Mouse (Mus musculus): ENCODE measurements around the gene Alg9. TPM values are rescaled to one million over a fixed set of nuclear protein-coding genes. Genes with fewer than 3 reads are reported as not detected.

The Alg9 gene
- polyA plus RNA-seq, 1 experiment from 2014 or later, result 34.1 TPM

- WGBS, result 92% methylated on average over 18 of the region's 18 CpGs
- H3K36me3 ChIP-seq, result peaks cover 71% of the 10 kb centered on the region
These were observed 86.5 kb downstream of the Alg9 start for GRCm38 (mm10) chr9:50861119-50861839.

GRCm38 (mm10) chr9:50863824-50864223 is 89.0 kb downstream of the Alg9 start:
- Histone ChIP-seq H3K4me3 (no peak overlapping the region), H3K36me3 (peaks cover 94% of the 10 kb centered on the region), H3K9ac (no peak overlapping the region), H3K27ac (no peak overlapping the region), H3K9me3 (no peaks in the 10 kb centered on the region), H3K27me3 (no peaks in the 10 kb centered on the region), H3K4me1 (no peaks in the 10 kb centered on the region), H3K4me2 (replicated peaks) (no peak overlapping the region)
- 90% methylated on average over 4 of the region's 4 CpGs for WGBS
- ATAC-seq (ENCODE audit: low FRiP score, low read depth), result no peak

More at GRCm38 (mm10) chr9:50861119-50861839, 86.5 kb downstream of the Alg9 start:
- Histone ChIP-seq H3K4me2 (replicated peaks) (no peak overlapping the region), H3K4me3 (no peak overlapping the region), H3K9me3 (no peaks in the 10 kb centered on the region), H3K27ac (no peak overlapping the region), H3K27me3 (no peaks in the 10 kb centered on the region), H3K9ac (no peak overlapping the region), H3K4me1 (peaks cover 8% of the 10 kb centered on the region)
- no peak for ATAC-seq (ENCODE audit: low FRiP score, low read depth)

- Histone ChIP-seq H3K36me3 (peaks cover 89% of the 10 kb centered on the region), H3K27ac (no peak overlapping the region), H3K9ac (no peak overlapping the region), H3K4me2 (replicated peaks) (no peak overlapping the region), H3K4me1 (no peaks in the 10 kb centered on the region), H3K27me3 (no peaks in the 10 kb centered on the region), H3K4me3 (no peak overlapping the region), H3K9me3 (no peaks in the 10 kb centered on the region)
- WGBS, result 81% methylated on average over 5 of the region's 5 CpGs
- no peak for ATAC-seq (ENCODE audit: low FRiP score, low read depth)
These were observed 90.1 kb downstream of the Alg9 start for GRCm38 (mm10) chr9:50864877-50865276.

GRCm38 (mm10) chr9:50865803-50866202 is 91.0 kb downstream of the Alg9 start:
- Histone ChIP-seq H3K27ac (no peak overlapping the region), H3K4me2 (replicated peaks) (no peak overlapping the region), H3K36me3 (peaks cover 89% of the 10 kb centered on the region), H3K9me3 (no peaks in the 10 kb centered on the region), H3K27me3 (no peaks in the 10 kb centered on the region), H3K4me1 (no peaks in the 10 kb centered on the region), H3K9ac (no peak overlapping the region), H3K4me3 (no peak overlapping the region)
- 82% methylated on average over 8 of the region's 8 CpGs for WGBS
- no peak for ATAC-seq (ENCODE audit: low FRiP score, low read depth)

- H3K4me1 ChIP-seq, result no peaks in the 10 kb centered on the region
- no peak overlapping the region for H3K4me3 ChIP-seq
- no peak for ATAC-seq (ENCODE audit: low FRiP score, low read depth)
- 93% methylated on average over 6 of the region's 6 CpGs for WGBS
- no peaks in the 10 kb centered on the region for H3K9me3 ChIP-seq
- H3K9ac ChIP-seq, result no peak overlapping the region
- H3K27me3 ChIP-seq, result no peaks in the 10 kb centered on the region
- no peak overlapping the region for H3K27ac ChIP-seq
- H3K36me3 ChIP-seq, result peaks cover 82% of the 10 kb centered on the region
- no peak overlapping the region for H3K4me2 ChIP-seq (replicated peaks)
These were observed 92.2 kb downstream of the Alg9 start for GRCm38 (mm10) chr9:50867015-50867414.

GRCm38 (mm10) chr9:50868182-50868581 is 93.4 kb downstream of the Alg9 start:
- no peak overlapping the region for H3K9ac ChIP-seq
- H3K4me3 ChIP-seq, result no peak overlapping the region
- H3K4me1 ChIP-seq, result no peaks in the 10 kb centered on the region
- no peak for ATAC-seq (ENCODE audit: low FRiP score, low read depth)
- H3K9me3 ChIP-seq, result no peaks in the 10 kb centered on the region
- no peaks in the 10 kb centered on the region for H3K27me3 ChIP-seq
- WGBS, result 81% methylated on average over 2 of the region's 2 CpGs
- no peak overlapping the region for H3K4me2 ChIP-seq (replicated peaks)
- no peak overlapping the region for H3K27ac ChIP-seq
- H3K36me3 ChIP-seq, result peaks cover 81% of the 10 kb centered on the region

- H3K4me2 ChIP-seq (replicated peaks), result no peak overlapping the region
- no peak overlapping the region for H3K9ac ChIP-seq
- H3K27ac ChIP-seq, result no peak overlapping the region
- no peaks in the 10 kb centered on the region for H3K27me3 ChIP-seq
- peaks cover 87% of the 10 kb centered on the region for H3K36me3 ChIP-seq
- H3K9me3 ChIP-seq, result no peaks in the 10 kb centered on the region
- H3K4me1 ChIP-seq, result no peaks in the 10 kb centered on the region
- H3K4me3 ChIP-seq, result no peak overlapping the region
- 88% methylated on average over 9 of the region's 9 CpGs for WGBS
- ATAC-seq (ENCODE audit: low FRiP score, low read depth), result no peak
These were observed 98.4 kb downstream of the Alg9 start for GRCm38 (mm10) chr9:50873210-50873609.

- H3K4me2 ChIP-seq (replicated peaks), result no peak overlapping the region
- ATAC-seq (ENCODE audit: low FRiP score, low read depth), result no peak
- no peak overlapping the region for H3K4me3 ChIP-seq
- no peaks in the 10 kb centered on the region for H3K4me1 ChIP-seq
- peaks cover 85% of the 10 kb centered on the region for H3K36me3 ChIP-seq
- no peak overlapping the region for H3K27ac ChIP-seq
- 92% methylated on average over 6 of the region's 6 CpGs for WGBS
- no peaks in the 10 kb centered on the region for H3K27me3 ChIP-seq
- H3K9me3 ChIP-seq, result no peaks in the 10 kb centered on the region
- no peak overlapping the region for H3K9ac ChIP-seq
These were observed 99.2 kb downstream of the Alg9 start for GRCm38 (mm10) chr9:50874031-50874430.

- H3K4me1 ChIP-seq, result no peaks in the 10 kb centered on the region
- H3K27ac ChIP-seq, result no peak overlapping the region
- no peaks in the 10 kb centered on the region for H3K9me3 ChIP-seq
- no peak overlapping the region for H3K4me3 ChIP-seq
- ATAC-seq (ENCODE audit: low FRiP score, low read depth), result no peak
- peaks cover 90% of the 10 kb centered on the region for H3K36me3 ChIP-seq
- H3K9ac ChIP-seq, result no peak overlapping the region
- WGBS, result 97% methylated on average over 4 of the region's 4 CpGs
- no peak overlapping the region for H3K4me2 ChIP-seq (replicated peaks)
- H3K27me3 ChIP-seq, result no peaks in the 10 kb centered on the region
These were observed 100.7 kb downstream of the Alg9 start for GRCm38 (mm10) chr9:50875470-50875869.

- H3K27me3 ChIP-seq, result no peaks in the 10 kb centered on the region
- H3K4me1 ChIP-seq, result no peaks in the 10 kb centered on the region
- no peak overlapping the region for H3K4me3 ChIP-seq
- H3K9ac ChIP-seq, result no peak overlapping the region
- 87% methylated on average over 3 of the region's 3 CpGs for WGBS
- no peak overlapping the region for H3K27ac ChIP-seq
- H3K36me3 ChIP-seq, result peaks cover 86% of the 10 kb centered on the region
- H3K9me3 ChIP-seq, result no peaks in the 10 kb centered on the region
- H3K4me2 ChIP-seq (replicated peaks), result no peak overlapping the region
- no peak for ATAC-seq (ENCODE audit: low FRiP score, low read depth)
These were observed 101.5 kb downstream of the Alg9 start for GRCm38 (mm10) chr9:50876287-50876686.

GRCm38 (mm10) chr9:50877431-50877830 is 102.6 kb downstream of the Alg9 start:
- Histone ChIP-seq H3K9ac (no peak overlapping the region), H3K27ac (no peak overlapping the region), H3K9me3 (no peaks in the 10 kb centered on the region), H3K27me3 (no peaks in the 10 kb centered on the region), H3K4me1 (no peaks in the 10 kb centered on the region), H3K36me3 (peaks cover 89% of the 10 kb centered on the region), H3K4me3 (no peak overlapping the region), H3K4me2 (replicated peaks) (no peak overlapping the region)
- ATAC-seq (ENCODE audit: low FRiP score, low read depth), result no peak
- WGBS, result 79% methylated on average over 3 of the region's 3 CpGs

GRCm38 (mm10) chr9:50882183-50882582 is 107.4 kb downstream of the Alg9 start:
- Histone ChIP-seq H3K36me3 (peaks cover 58% of the 10 kb centered on the region), H3K27ac (no peak overlapping the region), H3K9me3 (no peaks in the 10 kb centered on the region), H3K4me3 (no peak overlapping the region), H3K4me1 (peaks cover 34% of the 10 kb centered on the region), H3K9ac (no peak overlapping the region), H3K4me2 (replicated peaks) (no peak overlapping the region), H3K27me3 (no peaks in the 10 kb centered on the region)
- no peak for ATAC-seq (ENCODE audit: low FRiP score, low read depth)
- WGBS, result 92% methylated on average over 2 of the region's 2 CpGs

- WGBS, result 72% methylated on average over 8 of the region's 8 CpGs
- no peaks in the 10 kb centered on the region for H3K27me3 ChIP-seq
- H3K9me3 ChIP-seq, result no peaks in the 10 kb centered on the region
- peak overlapping the region; percentile 76; the same call in 1 of the 2 replicates for H3K27ac ChIP-seq
- no peak for ATAC-seq (ENCODE audit: low FRiP score, low read depth)
- 0 out of 2 replicates have a peak overlapping the region, but pooled peaks have one; percentile 14 for H3K4me2 ChIP-seq (replicated peaks)
- peaks cover 46% of the 10 kb centered on the region for H3K4me1 ChIP-seq
- no peak overlapping the region for H3K4me3 ChIP-seq
- H3K9ac ChIP-seq, result no peak overlapping the region
- peaks cover 44% of the 10 kb centered on the region for H3K36me3 ChIP-seq
These were observed 109.3 kb downstream of the Alg9 start for GRCm38 (mm10) chr9:50884093-50884492.
